Mouse (Mus musculus) liver, adult 2 months (tissue): ENCODE results near the gene Zmiz1. TPM values are rescaled to one million over a fixed set of nuclear protein-coding genes. Genes with fewer than 3 reads are reported as not detected.

ENCODE experiments used
- DNase-seq: peaks from one replicate; pipeline ENCODE4 v3.0.0-alpha.2; 2011; ENCODE audit warnings: low read depth, low spot score; ENCODE audit errors: extremely low read depth
- H3K27ac ChIP-seq: fragments of 200-500 bp; replicated peaks from 2 replicates; pipeline ENCODE4 v1.5.1; 2012; ENCODE audit warnings: low read depth, mild to moderate bottlenecking, control low read depth, inconsistent platforms, low read length; ENCODE audit not compliant: insufficient read depth
- H3K27me3 ChIP-seq: fragments of 200-500 bp; 2 replicates; pipeline ENCODE4 v1.6.1; 2012; ENCODE audit warnings: mild to moderate bottlenecking, moderate library complexity, low read length, inconsistent platforms; ENCODE audit not compliant: control insufficient read depth, insufficient read depth
- H3K36me3 ChIP-seq: fragments of 200-500 bp; 2 replicates; pipeline ENCODE4 v1.6.1; 2012; ENCODE audit warnings: low read length, inconsistent platforms; ENCODE audit not compliant: control insufficient read depth, insufficient read depth
- H3K4me1 ChIP-seq: fragments of 200-500 bp; 2 replicates; pipeline ENCODE4 v1.6.1; 2011; ENCODE audit warnings: low read length; ENCODE audit not compliant: control insufficient read depth, insufficient read depth
- H3K4me3 ChIP-seq: fragments of 200-500 bp; 2 replicates; pipeline ENCODE4 v1.5.1; 2011; ENCODE audit warnings: low read depth, mild to moderate bottlenecking, control low read depth, low read length, moderate library complexity; ENCODE audit not compliant: insufficient read depth
- H3K79me2 ChIP-seq: fragments of 200-500 bp; 2 replicates; pipeline ENCODE4 v1.6.1; 2012; ENCODE audit warnings: inconsistent platforms, mild to moderate bottlenecking, low read length, moderate library complexity; ENCODE audit not compliant: control insufficient read depth, insufficient read depth
- H3K9ac ChIP-seq: fragments of 200-500 bp; 2 replicates; pipeline ENCODE4 v1.6.1; 2012; ENCODE audit warnings: low read depth, mild to moderate bottlenecking, control low read depth, inconsistent platforms, low read length
- CTCF ChIP-seq: fragments of 200-500 bp; IDR thresholded peaks from 2 replicates; pipeline ENCODE4 v1.5.1; 2011; ENCODE audit warnings: low read depth, low read length, control low read depth
- POLR2A ChIP-seq: fragments of 200-500 bp; IDR thresholded peaks from 2 replicates; pipeline ENCODE4 v1.6.1; 2011; ENCODE audit warnings: low read length, control low read depth; ENCODE audit not compliant: insufficient read depth; ENCODE audit errors: extremely low read depth
- WGBS: fragments of 180-500 bp; shearing (Covaris S2); methylation state at CpG from one replicate; pipeline ENCODE4 v1.1.7; 2018; 5-methylcytosine and 5-hydroxymethylcytosine counted together
- polyA plus RNA-seq: library from polyadenylated mRNA; depleted of rRNA; stranded (reverse); fragments of >200 nt; gene quantifications from 2 replicates; pipeline ENCODE4 v1.2.3, GENCODE M21; 2012
- total RNA-seq: library from RNA; depleted of rRNA; stranded (reverse); fragments of >200 nt; gene quantifications from 2 replicates; pipeline ENCODE4 v1.2.3, GENCODE M21; 2014

Gene Zmiz1
- total and polyA plus RNA-seq, 2 experiments, result 5.3 to 10.2 TPM

GRCm38 (mm10) chr14:25467911-25468668 lies 9.1 kb downstream of the Zmiz1 start:
- TF ChIP-seq CTCF (no peak), POLR2A (no peak)
- 47% methylated on average over 10 of the region's 10 CpGs for WGBS
- Histone ChIP-seq H3K9ac (no peak overlapping the region), H3K4me1 (peaks cover 78% of the 10 kb centered on the region), H3K27me3 (no peaks in the 10 kb centered on the region), H3K4me3 (no peak overlapping the region), H3K36me3 (no peaks in the 10 kb centered on the region), H3K79me2 (peaks cover 88% of the 10 kb centered on the region), H3K27ac (0 out of 2 replicates have a peak overlapping the region, but pooled peaks have one; percentile 14)
- peak; percentile 58 for DNase-seq

DNA sequence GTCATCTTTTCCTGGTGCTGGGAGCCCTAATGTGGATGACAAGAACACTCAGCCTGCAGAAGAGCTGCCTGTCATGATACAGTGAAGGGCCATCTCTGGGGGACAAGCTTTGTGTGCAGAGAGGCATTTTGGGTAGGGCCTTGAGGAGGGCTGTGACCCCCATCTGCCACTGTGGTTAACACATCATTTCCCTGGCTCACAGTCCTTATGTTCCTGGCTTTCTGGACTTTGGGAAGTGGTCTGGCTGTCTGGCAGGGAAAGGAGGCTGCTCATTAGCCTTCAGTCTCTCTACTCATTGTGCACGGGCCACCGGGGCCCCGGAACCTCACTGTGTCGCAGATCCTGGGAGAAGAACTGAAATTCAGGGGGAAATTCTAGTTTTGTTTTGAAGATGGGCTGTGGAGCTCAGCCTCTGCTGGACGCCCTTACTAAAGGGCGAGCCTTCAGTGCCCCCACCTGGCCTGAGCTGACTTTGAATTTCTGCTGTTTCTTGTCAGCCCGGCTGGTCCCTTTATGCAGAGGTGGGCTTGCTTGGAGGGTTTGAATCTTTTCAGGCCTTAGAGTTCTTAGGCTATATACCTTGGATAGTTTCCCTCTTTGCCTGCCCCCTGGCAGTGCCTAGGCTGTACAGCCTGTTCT lies 10.0 kb downstream of the Zmiz1 start:
- H3K36me3 ChIP-seq, result no peaks in the 10 kb centered on the region
- TF ChIP-seq CTCF (no peak), POLR2A (no peak)
- WGBS, result 88% methylated on average over 7 of the region's 7 CpGs
- H3K79me2 ChIP-seq, result peaks cover 85% of the 10 kb centered on the region
- DNase-seq, result no peak
- H3K27ac ChIP-seq, result no peak overlapping the region
- H3K4me3 ChIP-seq, result no peak overlapping the region
- no peaks in the 10 kb centered on the region for H3K27me3 ChIP-seq
- peaks cover 77% of the 10 kb centered on the region for H3K4me1 ChIP-seq
- H3K9ac ChIP-seq, result 0 out of 2 replicates have a peak overlapping the region, but pooled peaks have one; percentile 8

DNA sequence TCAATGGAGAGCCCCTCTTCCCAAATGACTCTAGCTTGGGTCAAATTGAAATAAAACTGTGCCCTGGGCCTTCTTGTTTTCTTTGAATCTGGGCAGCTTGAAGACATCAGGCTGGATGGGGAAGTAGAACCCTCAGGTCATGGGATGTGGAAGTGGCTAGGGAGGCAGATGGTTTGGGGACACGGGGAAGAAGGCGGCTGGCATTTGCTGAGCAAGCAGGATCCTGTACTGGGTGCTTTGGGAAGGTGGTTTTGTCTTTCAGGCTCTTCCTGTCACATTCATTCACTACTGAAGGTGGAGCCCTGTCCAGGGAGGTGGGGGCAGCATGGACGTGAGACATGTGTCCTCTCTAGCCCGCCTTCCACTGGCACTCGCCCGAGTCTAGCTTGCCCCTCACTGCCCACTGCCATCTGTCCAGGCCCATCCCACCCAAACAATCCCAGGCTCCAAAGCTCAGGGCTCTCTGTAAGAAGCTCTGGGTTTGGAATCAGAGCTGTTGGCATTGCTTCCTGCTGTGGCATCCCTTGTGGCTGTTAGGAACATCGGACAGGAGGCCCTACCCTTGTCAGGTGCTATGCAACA lies 11.3 kb downstream of the Zmiz1 start:
- Histone ChIP-seq H3K79me2 (peaks cover 83% of the 10 kb centered on the region), H3K36me3 (no peaks in the 10 kb centered on the region), H3K9ac (no peak overlapping the region), H3K27me3 (no peaks in the 10 kb centered on the region), H3K4me3 (no peak overlapping the region), H3K4me1 (peaks cover 76% of the 10 kb centered on the region), H3K27ac (0 out of 2 replicates have a peak overlapping the region, but pooled peaks have one; percentile 7)
- 67% methylated on average over 7 of the region's 7 CpGs for WGBS
- DNase-seq, result no peak
- TF ChIP-seq CTCF (no peak), POLR2A (no peak)

GRCm38 (mm10) chr14:25471035-25471434 lies 12.1 kb downstream of the Zmiz1 start:
- H3K4me3 ChIP-seq, result no peak overlapping the region
- peaks cover 86% of the 10 kb centered on the region for H3K79me2 ChIP-seq
- H3K9ac ChIP-seq, result no peak overlapping the region
- peaks cover 75% of the 10 kb centered on the region for H3K4me1 ChIP-seq
- H3K36me3 ChIP-seq, result no peaks in the 10 kb centered on the region
- no peak for TF ChIP-seq CTCF
- no peak for TF ChIP-seq POLR2A
- WGBS, result 82% methylated on average over 2 of the region's 2 CpGs
- H3K27ac ChIP-seq, result 0 out of 2 replicates have a peak overlapping the region, but pooled peaks have one; percentile 7
- no peak for DNase-seq
- no peaks in the 10 kb centered on the region for H3K27me3 ChIP-seq

DNA sequence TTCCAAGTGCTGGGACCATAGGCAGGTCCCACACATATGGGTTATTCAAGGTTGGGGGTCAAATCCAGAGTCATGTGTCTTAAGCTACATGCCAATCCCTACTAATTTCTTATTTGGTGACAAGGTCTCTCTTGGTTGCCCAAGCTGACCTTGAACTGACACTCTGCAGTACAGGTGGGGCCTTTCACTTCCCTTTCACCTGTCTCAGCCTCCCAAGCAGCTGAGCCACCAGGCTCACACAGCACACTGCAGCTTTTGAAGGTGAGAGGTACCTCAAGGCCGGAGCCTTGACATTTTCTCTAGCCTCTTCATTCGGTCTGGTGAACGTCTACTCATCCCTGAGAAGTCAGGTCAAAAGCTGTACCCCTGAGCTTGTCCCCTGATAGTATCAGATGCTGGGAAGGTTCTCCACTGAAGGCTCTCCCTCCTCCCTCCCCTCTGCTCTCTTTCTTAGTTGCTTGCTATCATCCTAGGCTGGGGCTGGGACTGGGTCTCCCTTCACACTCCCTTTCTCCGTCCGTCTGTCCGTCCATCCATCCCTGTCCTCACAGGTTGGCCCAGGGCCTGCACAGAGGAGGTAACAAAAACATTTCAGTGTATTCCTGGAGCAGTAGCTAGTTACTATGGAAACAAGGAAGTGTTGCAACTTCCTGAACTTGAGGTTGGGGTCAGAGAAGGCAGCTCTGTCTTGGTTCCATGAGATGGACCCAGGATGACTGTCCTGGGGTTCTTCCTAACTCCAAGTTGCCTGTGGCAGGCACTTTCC lies 13.3 kb downstream of the Zmiz1 start:
- WGBS, result 27% methylated on average over 6 of the region's 6 CpGs
- Histone ChIP-seq H3K4me1 (peaks cover 77% of the 10 kb centered on the region), H3K27me3 (no peaks in the 10 kb centered on the region), H3K4me3 (no peak overlapping the region), H3K79me2 (peaks cover 89% of the 10 kb centered on the region), H3K9ac (no peak overlapping the region), H3K36me3 (no peaks in the 10 kb centered on the region), H3K27ac (peak overlapping the region; percentile 57)
- peak; percentile 88 for DNase-seq
- TF ChIP-seq CTCF (no peak), POLR2A (no peak)
